In the genomic region with DNA sequence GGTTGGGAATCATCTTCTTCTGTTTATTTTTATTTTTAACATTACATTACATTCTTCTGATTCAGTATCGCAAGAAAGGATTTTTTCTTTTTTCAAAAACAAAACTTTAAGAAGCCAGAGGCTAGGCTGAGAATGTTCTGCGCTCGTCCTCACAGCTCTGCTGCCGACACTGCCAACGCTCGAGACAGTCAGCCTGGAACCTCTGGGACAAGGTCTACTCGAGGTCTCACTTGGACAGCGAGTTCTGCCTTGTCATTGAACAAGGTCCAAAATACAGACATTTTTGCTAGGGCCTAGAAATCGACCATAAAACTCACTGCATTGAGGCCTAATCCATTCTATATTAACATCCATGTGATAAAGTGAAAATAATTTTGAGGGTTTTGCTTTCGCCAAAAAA, we compare ENCODE assay signal across 21 mouse cellular contexts. TPM values are rescaled to one million over a fixed set of nuclear protein-coding genes. Genes with fewer than 3 reads are reported as not detected.
DNase-seq lines count a peak whose midpoint lies in the region; ATAC-seq and TF ChIP-seq lines count a peak whose summit lies in the region.
"Had no signal": no experiment of that assay in that cellular context is flagged by ENCODE, and none has a peak within 500 bp of the region (broad histone marks: within the 10 kb centered on the region; RNA-seq: fewer than 3 reads in every experiment).

No protein-coding gene starts in this region.

- H3K36me3 ChIP-seq in kidney, adult 2 months (ENCODE audit: control insufficient read depth, insufficient read depth, low read length) = no peaks in the 10 kb centered on the region
- no peaks in the 10 kb centered on the region for H3K36me3 ChIP-seq in forebrain, postnatal 0 days (ENCODE audit: insufficient read depth)
- H3K36me3 ChIP-seq: hindbrain, embryonic 10.5 days had no signal

- intact Hi-C loops in heart, postnatal 25 days (cut with DNase I) = no loop called here

- H3K27ac ChIP-seq in kidney, adult 2 months (ENCODE audit: insufficient read depth, low read depth, low read length) = no peak overlapping the region
- H3K27ac ChIP-seq in forebrain, postnatal 0 days (ENCODE audit: low read depth, low read length) = no peak overlapping the region
- H3K27ac ChIP-seq: embryonic facial prominence, embryonic 10.5 days; forebrain, embryonic 13.5 days; gastrocnemius, adult 2 months; hindbrain, embryonic 10.5 days; hindbrain, embryonic 14.5 days; intestine, embryonic 15.5 days had no signal

- H3K27me3 ChIP-seq in kidney, adult 2 months (replicated peaks; ENCODE audit: control insufficient read depth, insufficient read depth, low read length) = no peaks in the 10 kb centered on the region
- H3K27me3 ChIP-seq in forebrain, postnatal 0 days (ENCODE audit: insufficient read depth, low read length) = no peaks in the 10 kb centered on the region
- H3K27me3 ChIP-seq: CH12.LX; forebrain, embryonic 13.5 days; intestine, embryonic 15.5 days; Patski had no signal

- H3K4me3 ChIP-seq in kidney, adult 2 months (ENCODE audit: insufficient read depth, low read depth, low read length) = no peak overlapping the region
- H3K4me3 ChIP-seq in forebrain, postnatal 0 days (ENCODE audit: low read depth, low read length) = no peak overlapping the region
- H3K4me3 ChIP-seq: embryonic facial prominence, embryonic 10.5 days; forebrain, embryonic 13.5 days; gastrocnemius, adult 2 months; hindbrain, embryonic 10.5 days; intestine, embryonic 15.5 days had no signal

- no peak for TF ChIP-seq CTCF in kidney, adult 2 months (conservative IDR thresholded peaks at IDR 0.05; ENCODE audit: insufficient read depth, insufficient read length, low read depth, low read length)
- TF ChIP-seq CTCF in forebrain, postnatal 0 days (IDR thresholded peaks at IDR 0.05; ENCODE audit: low read depth) = no peak

- 70% methylated on average over 10 of the region's 10 CpGs for WGBS in kidney, adult 2 months
- WGBS in forebrain, postnatal 0 days = 94% methylated on average over 10 of the region's 10 CpGs

- no peaks in the 10 kb centered on the region for H3K9me3 ChIP-seq in forebrain, postnatal 0 days (ENCODE audit: low read length)
- H3K9me3 ChIP-seq: embryonic facial prominence, embryonic 10.5 days; forebrain, embryonic 13.5 days; hindbrain, embryonic 10.5 days; intestine, embryonic 15.5 days had no signal

- H3K4me1 ChIP-seq in kidney, adult 2 months (ENCODE audit: control insufficient read depth, insufficient read depth, low read length) = no peaks in the 10 kb centered on the region
- H3K4me1 ChIP-seq in forebrain, postnatal 0 days (ENCODE audit: insufficient read depth) = no peaks in the 10 kb centered on the region
- H3K4me1 ChIP-seq: intestine, embryonic 15.5 days had no signal

- no peak for TF ChIP-seq POLR2A in kidney, adult 2 months (IDR thresholded peaks at IDR 0.05; ENCODE audit: low read depth, low read length)

- ATAC-seq in forebrain, postnatal 0 days = no peak
- ATAC-seq: activated CD4-positive, CD25-positive, alpha-beta regulatory T cell, adult 4 months; forebrain, embryonic 13.5 days; intestine, embryonic 15.5 days; Patski had no signal

- H3K4me2 ChIP-seq in forebrain, postnatal 0 days (ENCODE audit: low read depth) = no peak overlapping the region
- H3K4me2 ChIP-seq: forebrain, embryonic 13.5 days; hindbrain, embryonic 14.5 days; intestine, embryonic 15.5 days had no signal

- DNase-seq in heart, adult 11 months = peak; percentile 17
- no peak for DNase-seq in heart, postnatal 25 days (ENCODE audit: low spot score)
- DNase-seq in kidney, adult 2 months = peak; percentile 60
- no peak for DNase-seq in kidney, postnatal 4 days
- DNase-seq in adrenal gland, adult 8-10 months = peak; percentile 32
- peak; percentile 52 for DNase-seq in adrenal gland, postnatal 14 days
- DNase-seq in forebrain, postnatal 0 days = no peak
- DNase-seq: cerebellum, adult 18-20 months; cerebellum, adult 9-11 months; cerebellum, postnatal 36 days; gastrocnemius, adult 2 months; gastrocnemius, postnatal 25 days; heart, postnatal 10 days had no signal

- no peak overlapping the region for H3K9ac ChIP-seq in forebrain, postnatal 0 days
- H3K9ac ChIP-seq: forebrain, embryonic 13.5 days; hindbrain, embryonic 14.5 days; intestine, embryonic 15.5 days had no signal

RNA-seq across cellular contexts. Expression of gene Fam133b, which starts 20.8 kb away (rescaled TPM):
- total RNA-seq in heart, postnatal 25 days (2021) = 10 to 100 TPM; 11.5 to 12.9 TPM
- polyA plus RNA-seq in kidney, adult 2 months (2012; rRNA removed) = 7.1 and 8.1 TPM in 2 replicates
- total RNA-seq in adrenal gland, adult 8-10 months (2022) = 10 to 100 TPM; 27.9 to 44.7 (median 32.1) TPM
- 30.1 and 32.0 TPM in 2 replicates for total RNA-seq in adrenal gland, postnatal 14 days (2021)
- total RNA-seq in forebrain, postnatal 0 days (2014; rRNA removed) = 36.5 and 41.5 TPM in 2 replicates
- 21.9 and 22.9 TPM in 2 replicates for polyA plus RNA-seq in forebrain, postnatal 0 days (2015; fragmentation: Nextera tagmentation; extraction: Ambion mirVana)

RNA-seq across cellular contexts. Expression of gene 1700109H08Rik, which starts 48.5 kb away (rescaled TPM):
- 1 to 10 TPM; 1.4 to 1.6 TPM for total RNA-seq in heart, postnatal 25 days (2021)
- 1.5 and 1.7 TPM in 2 replicates for polyA plus RNA-seq in kidney, adult 2 months (2012; rRNA removed)
- total RNA-seq in adrenal gland, adult 8-10 months (2022) = 10 to 100 TPM in 1 of 4 experiments, 1 to 10 TPM in 3; 2.7 to 11.1 (median 4.4) TPM
- 2.6 and 3.0 TPM in 2 replicates for total RNA-seq in adrenal gland, postnatal 14 days (2021)
- total RNA-seq in forebrain, postnatal 0 days (2014; rRNA removed) = 4.9 and 5.2 TPM in 2 replicates
- polyA plus RNA-seq in forebrain, postnatal 0 days (2015; fragmentation: Nextera tagmentation; extraction: Ambion mirVana) = 0.69 and 1.1 TPM in 2 replicates

Comparison
In these comparisons a context has a peak if more than half of its experiments do, and no peak if none do; other contexts are left out.
1. DNase-seq: peak in heart, adult 11 months (single experiment), kidney, adult 2 months (single experiment), adrenal gland, adult 8-10 months (single experiment) and adrenal gland, postnatal 14 days (single experiment); none in heart, postnatal 25 days (single experiment), kidney, postnatal 4 days (0 of 2) and forebrain, postnatal 0 days (single experiment).